Mouse (Mus musculus): ENCODE results near the gene Gm10197. TPM values are rescaled to one million over a fixed set of nuclear protein-coding genes. Genes with fewer than 3 reads are reported as not detected.

The Gm10197 gene
- polyA plus RNA-seq (2014; fragmentation: Illumina TruSeq; extraction: RNeasy Lipid Tissue Mini Kit (QIAGEN cat#74804)): not detected

GRCm38 (mm10) chr19:53371666-53372065 lies at the start of gene Gm10197:
Gene Gm10197, minus strand, starts transcription at chr19:53371766.

GRCm38 (mm10) chr19:53390495-53391007 lies 19.0 kb upstream of the Gm10197 start, which contains the start of gene Smndc1:
Gene Smndc1, minus strand, starts transcription at chr19:53390578.

Other genes with a start within 250 kb of the Gm10197 start
- gene Add3, start 231.3 kb downstream of the Gm10197 start, polyA plus RNA-seq (2014; fragmentation: Illumina TruSeq; extraction: RNeasy Lipid Tissue Mini Kit (QIAGEN cat#74804)): 83.6 TPM
- gene Mxi1, start 61.2 kb downstream of the Gm10197 start, polyA plus RNA-seq (2014; fragmentation: Illumina TruSeq; extraction: RNeasy Lipid Tissue Mini Kit (QIAGEN cat#74804)): 48.5 TPM
- 111 TPM for gene Smndc1, start 18.8 kb upstream of the Gm10197 start, polyA plus RNA-seq (2014; fragmentation: Illumina TruSeq; extraction: RNeasy Lipid Tissue Mini Kit (QIAGEN cat#74804))
- 4.4 TPM for gene Dusp5, start 157.3 kb upstream of the Gm10197 start, polyA plus RNA-seq (2014; fragmentation: Illumina TruSeq; extraction: RNeasy Lipid Tissue Mini Kit (QIAGEN cat#74804))
- gene Nutf2-ps1, start 217.3 kb upstream of the Gm10197 start, polyA plus RNA-seq (2014; fragmentation: Illumina TruSeq; extraction: RNeasy Lipid Tissue Mini Kit (QIAGEN cat#74804)): 74.9 TPM
- gene Smc3, start 228.6 kb upstream of the Gm10197 start, polyA plus RNA-seq (2014; fragmentation: Illumina TruSeq; extraction: RNeasy Lipid Tissue Mini Kit (QIAGEN cat#74804)): 200 TPM